Mouse (Mus musculus) spleen, adult 2 months (tissue): ENCODE results near the gene Ccdc138.

ENCODE experiments used
- CTCF ChIP-seq: fragments of 200-500 bp; IDR thresholded peaks from 2 replicates; pipeline ENCODE4 v1.5.1; 2011; ENCODE audit warnings: mild to moderate bottlenecking, inconsistent platforms; ENCODE audit not compliant: insufficient read depth, insufficient read length, insufficient replicate concordance; ENCODE audit errors: extremely low read depth
- POLR2A ChIP-seq: fragments of 200-500 bp; IDR thresholded peaks from 2 replicates; pipeline ENCODE4 v1.6.1; 2011; ENCODE audit warnings: low read depth, low read length, inconsistent platforms

DNA sequence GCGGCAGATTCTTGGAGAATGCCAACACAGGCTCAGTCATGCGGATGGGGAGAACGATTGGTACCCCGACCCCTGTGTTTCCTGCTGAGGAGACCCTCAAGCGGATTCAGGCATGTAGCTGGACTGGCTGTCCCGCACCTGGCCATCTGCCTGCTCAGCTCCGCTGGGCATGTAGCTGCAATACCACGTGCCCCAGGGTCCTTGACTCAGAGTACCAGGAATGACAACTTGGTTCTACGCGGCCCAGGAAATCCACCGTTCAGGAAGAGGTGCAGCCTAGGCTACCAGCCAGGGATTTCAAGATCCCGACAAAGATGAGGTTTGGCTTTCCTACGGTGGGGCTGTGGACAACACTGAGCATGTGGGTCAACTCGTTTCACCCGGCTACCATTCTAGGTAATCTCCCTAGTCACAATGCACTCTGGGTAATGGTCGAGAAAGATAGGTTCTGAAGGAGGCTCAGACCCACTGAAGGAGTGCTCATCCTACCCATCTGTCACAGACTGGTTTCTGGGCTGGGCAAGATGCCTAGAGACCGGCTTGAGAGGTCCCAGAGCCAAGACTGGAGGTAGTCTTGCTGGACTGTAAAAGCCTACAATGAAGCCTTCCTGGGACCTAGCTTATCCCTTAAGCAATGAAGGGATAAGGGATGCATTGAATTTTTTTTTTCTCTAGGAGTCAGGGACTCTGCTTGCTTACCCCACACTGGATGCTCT is 120.9 kb downstream of the Ccdc138 start:
- TF ChIP-seq POLR2A (no peak), CTCF (no peak)
